Mouse (Mus musculus) kidney, postnatal 0 days (tissue): ENCODE data around the gene Prpf3. TPM values are rescaled to one million over a fixed set of nuclear protein-coding genes. Genes with fewer than 3 reads are reported as not detected.

Source experiments
- ATAC-seq: fragments of 200-750 bp; cut with Nextera tagmentation; replicated peaks from 2 replicates; pipeline ENCODE4 v1.8.0; 2017; ENCODE audit warnings: low read depth, moderate number of reproducible peaks, moderate TSS enrichment, moderate library complexity; ENCODE audit not compliant: low FRiP score
- DNase-seq: peaks from one replicate; pipeline ENCODE4 v3.0.0-alpha.2; 2016; ENCODE audit warnings: low spot score
- H3K27ac ChIP-seq: fragments of 300-500 bp; sonication (generic); 2 replicates; pipeline ENCODE4 v1.5.1; 2014; ENCODE audit warnings: mild to moderate bottlenecking
- H3K27me3 ChIP-seq: fragments of 300-500 bp; sonication (generic); 2 replicates; pipeline ENCODE4 v1.6.1; 2014; ENCODE audit warnings: low read length, mixed read lengths; ENCODE audit not compliant: insufficient read depth
- H3K36me3 ChIP-seq: fragments of 300-500 bp; sonication (generic); 2 replicates; pipeline ENCODE4 v1.6.1; 2014; ENCODE audit warnings: low read length, mixed read lengths; ENCODE audit not compliant: insufficient read depth
- H3K4me1 ChIP-seq: fragments of 300-500 bp; sonication (generic); replicated peaks from 2 replicates; pipeline ENCODE4 v1.6.1; 2014; ENCODE audit warnings: antibody characterized with exemption, low read length, mixed read lengths; ENCODE audit not compliant: insufficient read depth
- H3K4me2 ChIP-seq: fragments of 300-500 bp; sonication (generic); 2 replicates; pipeline ENCODE4 v1.6.1; 2014; ENCODE audit warnings: mild to moderate bottlenecking, low read length, moderate library complexity, mixed read lengths
- H3K4me3 ChIP-seq: fragments of 300-500 bp; sonication (generic); replicated peaks from 2 replicates; pipeline ENCODE4 v1.5.1; 2014; ENCODE audit warnings: low read depth, low read length
- H3K9ac ChIP-seq: fragments of 300-500 bp; sonication (generic); 2 replicates; pipeline ENCODE4 v1.6.1; 2014; ENCODE audit warnings: low read depth, low read length
- H3K9me3 ChIP-seq: fragments of 300-500 bp; sonication (generic); replicated peaks from 2 replicates; pipeline ENCODE4 v1.6.1; 2016; ENCODE audit warnings: low read length, inconsistent platforms, mixed read lengths
- CTCF ChIP-seq: IDR thresholded peaks from 2 replicates; pipeline ENCODE4 v1.5.1; 2016; ENCODE audit warnings: antibody characterized with exemption, low read depth, mild to moderate bottlenecking, moderate library complexity
- WGBS: fragments of 180-500 bp; shearing (Covaris S2); extraction: QIAGEN DNeasy Blood & Tissue Kit; methylation state at CpG from one replicate; pipeline ENCODE4 v1.1.7; 2014; 5-methylcytosine and 5-hydroxymethylcytosine counted together
- polyA plus RNA-seq: library from polyadenylated mRNA; unstranded; fragments of >200 nt; fragmentation: Nextera tagmentation; extraction: Ambion mirVana; gene quantifications from 2 replicates; pipeline ENCODE4 v1.2.1, GENCODE M21; 2015

The Prpf3 gene
- polyA plus RNA-seq, 1 experiment from 2014 or later, result 31.2 TPM

DNA sequence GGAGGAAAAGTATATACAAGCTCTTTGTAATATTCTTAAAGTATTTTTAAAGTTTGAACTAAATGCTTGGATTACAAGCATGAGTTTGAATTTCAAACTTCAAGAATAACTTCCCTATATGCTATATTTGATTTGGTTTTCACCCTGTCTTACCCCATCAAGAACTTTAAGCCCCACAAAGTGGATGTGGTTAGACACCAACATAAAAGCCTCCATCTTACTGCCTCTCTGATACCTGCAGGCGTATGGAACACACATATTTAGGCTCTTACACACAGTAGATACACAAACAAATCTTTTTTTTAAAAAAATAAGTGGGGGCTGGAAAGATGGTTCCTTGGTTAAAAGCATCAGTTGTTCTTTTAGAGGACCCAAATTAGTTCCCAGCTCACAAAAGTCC is 61.4 kb downstream of the Prpf3 start:
- no peak overlapping the region for H3K27ac ChIP-seq
- no peak for TF ChIP-seq CTCF
- H3K9ac ChIP-seq, result no peak overlapping the region
- ATAC-seq, result no peak
- 82% methylated on average over 1 of the region's 1 CpGs for WGBS
- no peaks in the 10 kb centered on the region for H3K4me1 ChIP-seq
- no peaks in the 10 kb centered on the region for H3K9me3 ChIP-seq
- no peaks in the 10 kb centered on the region for H3K27me3 ChIP-seq
- H3K4me2 ChIP-seq, result no peak overlapping the region
- DNase-seq, result no peak
- no peak overlapping the region for H3K4me3 ChIP-seq
- no peaks in the 10 kb centered on the region for H3K36me3 ChIP-seq

DNA sequence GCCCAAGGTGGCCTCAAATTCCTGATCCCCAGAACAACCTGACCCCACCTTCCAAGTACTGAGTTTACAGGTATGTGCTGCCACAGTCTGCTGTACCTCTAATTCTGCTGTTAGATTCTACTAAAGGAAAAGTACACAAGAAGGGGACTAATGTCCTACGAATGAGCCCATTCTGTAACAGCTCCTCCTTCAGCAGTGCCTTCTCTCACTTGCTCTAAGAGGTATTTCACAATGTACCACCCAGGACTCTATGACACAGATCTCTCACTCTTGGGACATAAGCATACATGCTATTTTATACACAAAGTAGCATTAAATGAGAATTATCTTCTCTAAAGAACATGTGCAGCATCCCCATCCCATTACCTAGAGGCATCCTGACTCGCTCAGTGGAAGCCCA is 62.0 kb downstream of the Prpf3 start:
- 57% methylated on average over 2 of the region's 2 CpGs for WGBS
- H3K27me3 ChIP-seq, result no peaks in the 10 kb centered on the region
- no peaks in the 10 kb centered on the region for H3K9me3 ChIP-seq
- H3K36me3 ChIP-seq, result no peaks in the 10 kb centered on the region
- H3K9ac ChIP-seq, result no peak overlapping the region
- no peak for TF ChIP-seq CTCF
- no peak overlapping the region for H3K4me2 ChIP-seq
- ATAC-seq (no peak), DNase-seq (no peak)
- H3K4me3 ChIP-seq, result no peak overlapping the region
- no peak overlapping the region for H3K27ac ChIP-seq
- no peaks in the 10 kb centered on the region for H3K4me1 ChIP-seq

DNA sequence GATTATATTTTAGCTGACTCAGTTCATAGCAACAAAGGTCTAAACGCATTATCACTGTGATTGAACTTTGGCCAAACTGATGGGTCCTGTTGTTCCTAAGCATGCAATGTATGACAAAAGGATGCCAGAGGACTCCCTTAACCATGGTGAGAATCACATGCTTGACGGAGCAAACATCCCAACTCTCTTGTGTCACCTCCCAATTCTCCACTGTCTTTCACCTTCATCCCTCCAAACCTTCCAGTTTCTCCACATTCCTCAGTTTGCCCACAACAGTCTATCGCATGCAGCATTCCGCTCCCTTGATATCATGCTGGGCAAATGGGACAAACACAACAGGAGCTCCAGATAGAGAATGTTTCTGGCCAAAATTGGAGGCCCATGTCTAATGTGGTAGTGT is 70.2 kb downstream of the Prpf3 start:
- DNase-seq (no peak), ATAC-seq (no peak)
- Histone ChIP-seq H3K4me1 (no peaks in the 10 kb centered on the region), H3K27ac (no peak overlapping the region), H3K4me3 (no peak overlapping the region), H3K4me2 (no peak overlapping the region), H3K27me3 (no peaks in the 10 kb centered on the region), H3K9ac (no peak overlapping the region), H3K9me3 (no peaks in the 10 kb centered on the region), H3K36me3 (peaks cover 51% of the 10 kb centered on the region)
- no peak for TF ChIP-seq CTCF
- WGBS, result 90% methylated on average over 4 of the region's 4 CpGs

Other genes starting within 250 kb of the Prpf3 start
- 53.8 and 57.3 TPM in 2 replicates for gene Ensa, start 230.9 kb downstream of the Prpf3 start, polyA plus RNA-seq
- 60.9 and 70.2 TPM in 2 replicates for gene Mcl1, start 197.1 kb downstream of the Prpf3 start, polyA plus RNA-seq
- gene Adamtsl4, start 168.0 kb downstream of the Prpf3 start, polyA plus RNA-seq, result 3.6 TPM in 2 replicates
- gene Ecm1, start 116.3 kb downstream of the Prpf3 start, polyA plus RNA-seq, result 173 and 178 TPM in 2 replicates
- gene Tars2, start 95.7 kb downstream of the Prpf3 start, polyA plus RNA-seq, result 28.7 and 34.7 TPM in 2 replicates
- gene Rprd2, start 37.0 kb downstream of the Prpf3 start, polyA plus RNA-seq, result 15.1 and 17.3 TPM in 2 replicates
- gene Mrps21, start 15.6 kb upstream of the Prpf3 start, polyA plus RNA-seq, result 461 and 494 TPM in 2 replicates
- gene Ciart, start 26.4 kb upstream of the Prpf3 start, polyA plus RNA-seq, result 1.1 and 1.2 TPM in 2 replicates
- gene BC028528, start 36.1 kb upstream of the Prpf3 start, polyA plus RNA-seq, result 24.0 and 27.1 TPM in 2 replicates
- 48.7 and 55.5 TPM in 2 replicates for gene Aph1a, start 38.1 kb upstream of the Prpf3 start, polyA plus RNA-seq
- gene Car14, start 48.8 kb upstream of the Prpf3 start, polyA plus RNA-seq, result 12.9 and 15.2 TPM in 2 replicates
- gene Anp32e, start 73.4 kb upstream of the Prpf3 start, polyA plus RNA-seq, result 128 and 151 TPM in 2 replicates
- gene Plekho1, start 140.1 kb upstream of the Prpf3 start, polyA plus RNA-seq, result 41.5 and 42.5 TPM in 2 replicates
- 38.1 and 41.9 TPM in 2 replicates for gene Vps45, start 202.6 kb upstream of the Prpf3 start, polyA plus RNA-seq
- gene Otud7b, start 248.6 kb upstream of the Prpf3 start, polyA plus RNA-seq, result 20.7 and 21.8 TPM in 2 replicates